Mouse (Mus musculus) heart, adult 11 months (tissue): ENCODE results near the gene Cfap221.

Source experiments
- DNase-seq: peaks from one replicate; pipeline ENCODE4 v3.0.0; 2022

Gene Cfap221

DNA sequence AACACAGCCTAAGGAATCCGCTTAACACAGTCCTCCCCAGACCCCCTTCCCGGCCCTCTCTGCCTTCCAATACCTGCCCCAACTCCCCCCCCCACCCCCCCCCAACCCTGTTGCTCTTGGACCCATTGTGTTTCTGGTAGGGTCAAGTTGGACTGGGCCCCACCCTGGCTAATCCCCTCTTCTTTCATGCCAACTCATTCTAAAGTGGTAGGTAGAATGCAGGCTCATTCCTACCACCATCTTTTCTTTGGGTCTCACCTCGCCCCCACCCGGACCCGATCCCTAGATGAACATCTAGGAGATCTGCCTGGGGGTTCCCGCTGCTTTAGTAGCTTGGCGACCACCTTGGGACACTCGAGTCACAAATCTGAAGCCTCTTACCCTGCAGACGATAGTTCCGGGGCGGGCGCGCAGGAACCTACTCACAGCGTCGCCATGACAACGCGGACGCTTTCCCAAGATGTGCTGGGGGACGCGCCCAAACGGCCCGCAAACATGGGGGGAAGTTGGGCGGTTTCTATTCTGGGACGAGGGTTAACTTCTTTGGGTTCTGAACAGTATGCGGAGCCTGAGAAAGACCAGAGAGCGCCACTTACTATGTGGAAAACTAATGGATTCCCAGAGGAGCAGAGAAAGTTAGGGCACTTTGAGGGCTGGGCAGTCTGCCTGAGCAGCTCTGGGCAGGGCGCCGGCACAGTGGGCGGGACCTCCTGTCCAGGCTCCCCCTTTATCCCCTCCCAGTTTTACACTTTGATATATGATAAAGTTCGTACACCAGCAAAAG is at the start of gene Cfap221:
Gene Cfap221 (minus strand): TSS at position 437 of the 784 bp plus-strand sequence.
- no peak for DNase-seq

DNA sequence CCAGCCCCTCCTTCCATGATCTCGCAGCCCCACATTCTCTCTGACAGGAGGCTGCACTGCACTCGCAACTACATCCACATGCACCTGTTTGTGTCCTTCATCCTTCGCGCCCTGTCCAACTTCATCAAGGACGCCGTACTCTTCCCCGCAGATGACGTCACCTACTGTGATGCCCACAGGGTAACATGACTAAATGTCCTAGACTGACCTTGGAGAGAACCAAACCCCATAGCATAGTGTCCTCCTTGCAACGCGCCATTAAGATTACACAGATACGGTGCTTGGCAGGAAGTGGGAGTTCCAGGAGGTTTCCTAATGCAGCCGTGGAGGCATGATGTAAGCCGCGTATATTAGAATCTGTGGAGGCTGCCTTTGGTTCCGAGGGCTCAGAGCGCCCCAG is 47.5 kb upstream of the Cfap221 start:
- DNase-seq = no peak

DNA sequence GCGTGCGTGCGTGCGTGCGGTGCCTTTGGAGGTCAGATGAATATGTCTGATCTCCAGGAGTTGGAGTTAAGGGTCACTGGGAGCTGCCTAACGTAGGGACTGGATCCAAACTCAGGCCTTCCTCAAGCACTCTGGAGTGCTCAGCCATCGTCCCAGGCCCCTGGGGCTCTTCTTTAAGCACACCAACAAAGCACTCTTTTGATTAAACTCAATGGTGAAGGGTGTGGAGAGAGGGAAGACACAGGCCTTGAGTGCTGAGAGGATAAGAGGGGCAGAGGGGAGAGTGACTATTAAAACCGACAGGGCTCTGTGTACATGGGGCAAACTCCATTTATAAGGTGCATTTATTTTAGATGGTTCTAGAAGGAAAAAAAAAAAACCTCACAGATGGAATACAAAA is 45.4 kb upstream of the Cfap221 start:
- no peak for DNase-seq

DNA sequence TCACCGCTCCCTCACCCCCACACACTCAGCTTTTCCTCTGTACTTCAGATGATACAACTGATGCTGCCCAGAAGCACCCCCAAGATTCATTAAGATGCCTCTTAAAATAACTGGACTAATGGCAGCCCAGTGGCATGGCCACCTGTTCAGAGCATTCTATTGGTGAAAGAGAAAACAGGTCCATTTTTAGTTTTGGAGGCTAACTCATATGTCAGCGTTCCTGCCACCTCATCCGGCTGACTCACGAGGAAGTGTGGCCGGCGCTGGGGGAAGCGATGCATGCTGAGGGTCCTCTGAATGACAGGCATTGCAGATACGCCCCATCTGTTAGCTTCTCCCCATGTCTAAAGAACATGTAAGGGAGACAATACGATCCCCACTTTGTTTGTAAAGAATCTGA is 41.6 kb upstream of the Cfap221 start:
- no peak for DNase-seq

DNA sequence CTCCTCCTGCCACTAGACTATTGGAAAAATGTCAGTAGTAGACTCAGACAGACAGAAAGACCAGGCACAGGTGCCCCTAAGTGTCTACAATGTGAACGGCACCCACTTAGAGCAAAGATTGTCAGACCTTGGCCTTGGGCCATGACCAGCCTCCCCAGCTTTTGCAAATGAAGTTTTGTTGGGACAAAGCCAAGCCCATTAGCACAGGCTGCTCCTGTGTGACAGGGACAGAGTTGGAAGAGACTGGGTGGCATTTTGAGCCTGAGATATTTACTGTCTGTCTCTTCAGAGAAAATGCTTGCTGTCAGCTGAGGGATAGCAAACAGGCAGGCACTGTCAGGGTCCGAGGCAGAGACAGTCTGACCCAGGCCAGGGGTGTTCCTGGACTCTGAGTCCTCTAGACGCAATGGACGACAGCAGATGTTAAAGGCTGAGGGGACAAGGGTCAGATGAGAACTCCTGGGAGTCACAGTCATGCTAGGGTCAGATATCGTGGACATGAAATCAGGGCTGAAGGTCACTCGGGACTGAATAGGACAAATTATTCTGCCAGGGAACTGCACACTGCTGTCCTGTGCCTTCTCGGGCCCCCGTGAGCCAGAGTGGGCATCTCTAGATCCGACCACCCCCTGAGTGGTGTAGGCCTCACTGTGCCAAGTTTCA is 40.1 kb upstream of the Cfap221 start:
- DNase-seq = no peak

DNA sequence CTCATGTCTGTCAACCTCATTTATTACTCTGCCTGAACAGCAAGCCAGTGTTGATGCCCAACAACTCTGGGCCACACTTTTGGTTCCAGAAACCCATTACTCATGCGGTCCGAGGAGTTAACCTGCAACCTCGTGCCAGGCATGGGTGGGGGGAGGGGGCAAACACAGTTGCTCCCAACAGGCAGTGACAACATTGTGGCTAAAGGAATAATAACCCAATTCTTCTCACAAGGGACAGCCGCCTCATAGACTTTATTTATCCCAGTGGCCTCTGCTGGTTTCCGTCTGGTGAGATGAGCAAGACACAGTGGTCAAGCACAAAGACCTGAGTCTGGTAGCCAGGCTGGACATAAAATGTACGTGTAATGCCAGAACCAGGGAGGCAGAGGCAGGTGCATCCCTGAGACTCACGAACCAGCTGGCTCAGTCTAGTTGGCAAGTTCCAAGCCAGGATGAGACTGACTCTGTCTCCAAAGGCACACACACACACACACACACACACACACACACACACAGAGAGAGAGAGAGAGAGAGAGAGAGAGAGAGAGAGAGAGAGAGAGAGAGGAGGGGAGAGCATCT is 38.5 kb upstream of the Cfap221 start:
- DNase-seq = no peak

DNA sequence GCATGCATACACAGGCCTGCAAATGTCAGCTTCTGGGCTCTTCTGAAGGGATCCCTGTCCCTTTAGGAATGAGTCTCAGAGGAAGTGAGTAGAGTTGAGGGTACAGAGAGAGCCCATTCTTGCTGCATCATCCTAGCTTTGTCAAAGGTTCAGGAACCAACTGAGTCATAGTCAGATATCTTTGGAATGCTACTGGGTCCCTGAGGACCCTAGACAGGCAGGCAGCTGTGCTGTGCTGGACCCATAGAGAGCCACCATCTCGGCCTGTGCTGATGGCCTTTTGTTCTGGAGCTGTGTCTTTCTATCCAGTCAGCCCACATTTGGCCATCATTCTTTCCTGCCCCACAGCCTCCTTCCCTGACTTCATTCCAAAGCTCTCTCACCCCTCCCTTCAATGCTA is 37.8 kb upstream of the Cfap221 start:
- no peak for DNase-seq

DNA sequence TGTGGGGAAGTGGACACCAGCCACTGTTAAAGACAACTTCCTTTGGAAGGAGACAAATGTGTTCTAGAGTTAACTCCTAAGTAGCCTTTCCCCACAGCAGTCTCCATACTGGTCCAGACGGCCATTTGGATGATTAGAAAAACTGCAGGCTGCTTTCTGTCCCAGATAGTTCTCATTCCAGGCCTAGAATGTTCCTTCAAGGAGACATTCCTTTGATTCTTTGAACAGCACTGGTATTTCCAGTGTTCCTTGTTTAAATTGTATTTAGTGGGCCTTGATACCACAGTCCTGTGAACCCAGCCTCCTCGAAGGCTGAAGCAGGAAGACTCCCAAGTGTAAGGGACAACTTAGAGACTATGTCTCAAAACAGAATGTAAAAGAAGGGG is 36.4 kb upstream of the Cfap221 start:
- no peak for DNase-seq

DNA sequence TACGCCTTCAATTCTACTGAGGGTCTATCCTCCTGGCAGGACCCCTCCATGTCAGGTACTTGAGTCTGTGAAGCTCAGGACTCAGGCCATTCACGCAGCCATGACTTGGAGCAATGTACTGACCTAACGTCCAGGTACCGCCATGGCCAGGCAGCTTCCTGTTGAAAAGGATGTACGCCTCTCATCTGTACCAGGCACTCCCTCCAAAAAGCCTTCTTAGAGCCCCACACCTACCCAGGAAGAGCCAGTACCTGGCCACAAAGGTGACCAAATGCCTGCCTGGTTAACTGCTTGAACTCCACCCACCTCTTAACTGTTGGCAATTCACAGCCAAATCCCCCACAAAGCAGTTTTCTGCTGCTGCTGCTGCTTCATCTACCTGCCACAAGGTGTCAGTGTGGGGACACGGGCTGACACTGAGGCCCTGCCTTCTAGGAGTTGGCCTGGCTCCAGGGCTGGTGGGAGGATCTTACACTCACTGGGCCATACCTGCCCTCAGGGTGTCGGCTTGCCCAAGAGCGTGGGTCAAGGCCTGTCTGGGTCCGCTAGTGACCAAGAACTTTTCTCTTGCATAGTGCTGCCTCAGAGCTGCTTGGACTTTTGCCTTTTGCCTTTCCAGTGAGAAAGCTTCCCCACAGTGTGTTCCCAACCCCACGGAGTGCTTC is 35.9 kb upstream of the Cfap221 start:
- DNase-seq = peak; percentile 97

DNA sequence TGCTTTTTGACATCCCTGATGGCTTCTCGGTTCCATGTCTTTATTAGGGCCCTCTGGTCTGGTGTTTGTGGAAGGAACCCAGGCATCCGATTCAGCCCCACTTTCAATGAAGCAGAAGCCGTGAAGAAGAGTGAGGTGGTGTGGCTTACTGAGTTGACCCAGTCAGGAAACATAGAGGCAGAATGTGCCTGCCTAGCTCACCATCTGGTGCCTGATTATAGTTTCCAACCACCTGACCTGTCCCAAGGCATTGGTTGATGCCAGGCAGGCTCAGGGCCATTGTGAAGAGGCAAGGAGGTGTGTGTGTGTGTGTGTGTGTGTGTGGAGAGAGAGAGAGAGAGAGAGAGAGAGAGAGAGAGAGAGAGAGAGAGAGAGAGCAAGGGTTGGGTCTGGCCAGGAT is 33.4 kb upstream of the Cfap221 start:
- DNase-seq = no peak

DNA sequence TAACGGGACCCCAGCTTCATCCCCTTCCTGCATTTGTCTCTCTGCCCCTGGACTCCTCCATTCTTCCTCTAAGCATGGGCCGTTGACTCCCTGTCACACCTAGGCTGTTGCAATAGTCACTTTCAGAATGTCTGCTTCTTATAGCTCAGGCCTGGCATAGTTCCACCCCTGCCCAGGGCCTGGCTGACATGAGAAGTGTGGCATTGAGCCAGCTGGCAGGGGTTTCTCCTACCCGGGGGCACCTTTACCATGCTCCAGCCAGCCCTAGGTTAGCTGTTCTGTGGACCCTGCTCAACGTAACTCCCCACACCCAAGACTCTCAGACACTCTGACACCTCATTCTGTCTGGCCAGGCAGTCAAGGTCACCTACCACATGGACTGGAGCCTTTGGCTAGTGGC is 30.7 kb upstream of the Cfap221 start:
- DNase-seq = peak; percentile 96

DNA sequence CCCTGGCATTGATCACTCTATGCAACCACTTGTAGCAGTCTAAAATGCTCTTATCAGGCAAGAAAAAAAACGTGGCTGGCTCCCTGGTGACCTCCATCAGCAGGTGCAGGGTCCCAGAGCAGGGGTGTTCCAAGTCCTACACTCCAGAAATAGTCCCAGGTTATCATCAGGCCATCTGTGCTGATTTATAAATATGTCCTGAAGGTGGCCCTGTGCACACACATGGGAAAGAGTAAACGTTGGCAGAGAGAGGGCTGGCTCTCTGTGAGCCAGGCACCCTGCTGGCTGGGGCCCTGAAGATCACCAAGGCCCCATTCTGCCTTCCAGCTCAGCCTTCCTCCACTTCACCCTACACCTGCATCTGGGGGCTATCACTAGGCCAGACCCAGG is 28.0 kb upstream of the Cfap221 start:
- DNase-seq = no peak

DNA sequence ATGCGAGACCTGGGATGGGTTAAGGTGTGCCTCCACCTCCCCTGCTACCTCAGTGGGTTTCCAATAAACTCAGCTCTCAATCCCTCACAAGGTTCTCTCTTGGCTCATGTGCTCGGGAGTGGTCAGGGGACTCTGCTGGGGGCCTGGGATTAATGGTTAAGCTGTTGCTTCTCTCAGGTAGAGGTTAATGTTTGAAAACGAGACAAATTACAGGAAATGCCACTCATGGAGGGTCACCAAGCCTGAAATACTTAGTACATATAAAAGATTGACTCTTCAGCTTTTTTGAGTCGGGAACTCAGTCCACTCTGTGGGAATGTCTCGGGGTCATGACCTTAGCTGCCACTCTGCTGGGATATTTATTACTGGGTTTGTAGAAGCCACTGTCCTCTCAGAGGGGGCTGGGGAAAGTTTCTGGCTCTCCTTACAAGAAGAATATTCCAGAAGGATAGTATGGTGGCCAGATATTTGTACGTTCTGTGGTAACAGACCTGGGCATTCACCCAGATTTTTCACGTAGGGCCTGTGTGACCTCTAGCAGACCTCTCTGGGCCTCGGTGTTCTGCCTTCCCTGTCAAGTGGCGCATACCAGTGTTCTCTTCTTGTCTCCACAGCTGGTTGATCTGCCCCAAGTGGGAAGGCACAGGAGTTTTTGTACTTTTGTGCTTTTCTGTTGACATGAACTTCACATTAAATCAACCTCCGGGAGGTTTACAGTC is 27.5 kb upstream of the Cfap221 start:
- DNase-seq = no peak

DNA sequence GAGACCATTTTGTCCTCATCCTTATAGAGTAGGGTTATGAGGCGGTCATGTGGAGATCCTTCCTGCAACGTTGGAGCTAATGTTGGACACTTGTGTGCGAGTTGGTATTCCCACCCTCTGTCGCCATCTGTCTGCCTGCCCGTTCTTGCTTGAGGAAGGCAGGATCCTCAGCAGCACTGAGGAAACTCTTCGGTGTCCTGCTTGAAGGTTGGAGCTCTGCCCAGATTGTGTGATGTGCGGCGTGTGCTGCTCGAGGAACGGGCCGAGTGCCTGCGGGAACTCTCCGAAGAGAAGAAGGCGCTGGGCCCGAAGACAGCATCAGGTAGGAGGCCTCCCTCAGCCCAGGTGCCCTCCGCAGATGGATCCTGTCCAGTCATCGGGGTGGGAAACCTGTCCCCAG is 24.9 kb upstream of the Cfap221 start:
- DNase-seq = no peak

DNA sequence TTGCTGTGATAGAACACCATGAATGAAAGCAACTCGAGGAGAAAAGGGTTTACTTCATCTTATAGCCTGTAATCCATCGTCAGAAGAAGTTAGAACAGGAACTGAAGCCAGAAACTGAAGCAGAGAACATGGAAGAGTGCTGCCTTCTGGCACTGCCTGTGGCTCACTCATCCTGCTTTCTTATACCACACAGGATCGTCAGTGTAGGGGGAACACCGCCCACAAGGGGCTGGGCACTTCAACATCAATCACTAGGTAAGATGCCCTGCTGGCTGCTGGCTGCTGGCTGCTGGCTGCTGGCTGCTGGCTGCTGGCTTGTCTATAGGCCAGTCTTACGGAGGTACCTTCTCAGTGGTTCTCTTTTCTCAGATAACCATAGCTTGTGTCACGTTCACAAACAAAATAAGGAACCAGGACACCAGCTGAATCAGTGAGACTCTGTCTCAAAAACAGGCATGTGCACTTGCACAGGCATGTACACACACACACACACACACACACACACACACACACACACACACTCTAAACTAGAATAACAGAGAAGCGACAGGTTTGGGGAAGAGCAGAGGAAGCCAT is 23.4 kb upstream of the Cfap221 start:
- no peak for DNase-seq

DNA sequence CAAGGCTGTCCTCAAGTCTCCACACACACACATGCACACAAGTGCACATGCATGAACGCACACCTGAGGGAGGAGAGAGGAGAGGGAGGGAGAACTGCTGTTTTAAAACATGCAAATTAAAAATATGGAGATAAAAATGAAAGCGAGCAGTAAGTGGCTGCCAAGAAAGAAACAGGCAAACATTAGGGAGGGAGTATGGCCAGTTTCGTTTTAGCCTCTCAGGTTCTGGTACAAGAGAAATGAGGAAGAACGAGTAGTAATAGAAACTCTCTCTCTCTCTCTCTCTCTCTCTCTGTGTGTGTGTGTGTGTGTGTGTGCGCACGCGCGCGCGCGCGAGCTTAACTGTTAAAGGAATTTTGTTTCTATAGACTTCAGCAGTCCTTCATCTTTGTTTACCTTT is 22.4 kb upstream of the Cfap221 start:
- DNase-seq = no peak

DNA sequence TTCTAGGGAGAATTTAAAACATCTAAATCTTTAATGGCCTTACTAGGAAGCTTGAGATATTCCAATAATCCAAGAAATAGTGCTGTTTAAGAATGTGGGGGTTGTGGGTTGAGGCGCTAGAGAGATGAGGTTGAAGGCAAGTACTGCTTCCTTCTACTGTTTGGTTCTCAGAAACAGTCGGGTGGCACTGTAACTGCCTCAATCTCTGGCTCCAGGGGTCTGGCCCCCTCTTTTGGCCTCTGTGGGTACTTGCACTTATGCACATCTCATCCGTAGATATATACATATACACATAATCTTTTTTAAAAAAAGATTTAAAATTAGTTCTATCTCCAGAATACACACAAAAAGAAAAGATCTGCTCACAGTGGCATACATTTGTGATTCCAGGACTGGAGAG is 21.9 kb upstream of the Cfap221 start:
- DNase-seq = no peak

DNA sequence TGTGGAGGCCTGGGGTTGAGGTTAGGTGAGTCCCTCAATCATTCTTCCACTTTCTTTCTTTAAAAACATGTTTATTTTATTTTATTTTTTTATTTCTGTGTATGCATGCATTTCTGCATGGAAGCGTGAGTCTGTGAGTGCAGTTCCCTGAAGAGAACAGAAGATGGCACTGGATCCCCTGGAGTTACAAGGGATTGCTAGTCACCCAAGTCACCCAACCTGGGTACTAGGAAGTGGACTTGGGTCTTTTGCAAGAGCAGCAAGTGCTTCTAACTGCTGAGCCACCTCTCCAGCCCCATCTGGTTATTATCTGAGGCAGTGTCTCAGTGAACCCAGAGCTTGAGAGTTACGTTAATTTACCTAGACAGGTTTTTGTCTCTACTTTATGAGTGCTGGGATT is 19.2 kb upstream of the Cfap221 start:
- DNase-seq = no peak

DNA sequence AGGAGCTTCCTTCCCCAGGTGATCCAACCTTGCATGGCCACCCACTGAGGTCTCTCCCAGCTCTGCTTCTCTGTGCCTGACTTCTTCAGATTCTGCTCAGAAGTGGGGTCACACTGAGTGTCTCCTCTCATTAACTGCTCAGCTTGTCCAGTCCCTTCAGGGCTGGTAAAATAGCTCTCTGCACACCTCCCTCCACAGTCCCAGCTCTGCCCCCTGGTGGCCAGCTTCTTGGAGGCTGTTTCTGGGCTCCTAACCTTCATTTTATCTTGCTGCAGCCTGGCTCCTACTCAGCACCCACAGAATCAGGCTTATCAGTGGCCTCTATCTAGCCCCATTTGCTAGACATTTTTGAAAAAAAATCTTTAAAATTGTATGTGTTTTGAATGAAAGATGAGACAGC is 16.1 kb upstream of the Cfap221 start:
- DNase-seq = no peak

DNA sequence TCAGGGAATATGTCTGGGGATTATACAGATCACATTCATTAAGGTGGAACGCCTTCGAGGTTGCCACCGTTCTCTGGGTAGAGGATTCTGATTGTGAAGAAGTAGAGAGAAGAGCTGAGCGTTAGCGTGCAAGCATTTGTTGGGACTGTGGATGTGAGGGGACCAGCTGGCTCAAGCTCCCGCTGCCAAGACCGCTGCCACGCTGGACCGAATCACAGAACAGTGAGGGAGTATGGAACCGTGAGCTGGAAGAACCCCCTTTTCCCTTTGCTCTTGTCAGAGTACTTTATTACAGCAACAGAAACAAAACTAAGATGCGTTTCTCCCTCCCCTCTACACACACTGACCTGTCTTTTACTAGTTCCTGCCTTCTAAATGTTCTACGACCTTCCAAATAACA is 15.6 kb upstream of the Cfap221 start:
- no peak for DNase-seq

DNA sequence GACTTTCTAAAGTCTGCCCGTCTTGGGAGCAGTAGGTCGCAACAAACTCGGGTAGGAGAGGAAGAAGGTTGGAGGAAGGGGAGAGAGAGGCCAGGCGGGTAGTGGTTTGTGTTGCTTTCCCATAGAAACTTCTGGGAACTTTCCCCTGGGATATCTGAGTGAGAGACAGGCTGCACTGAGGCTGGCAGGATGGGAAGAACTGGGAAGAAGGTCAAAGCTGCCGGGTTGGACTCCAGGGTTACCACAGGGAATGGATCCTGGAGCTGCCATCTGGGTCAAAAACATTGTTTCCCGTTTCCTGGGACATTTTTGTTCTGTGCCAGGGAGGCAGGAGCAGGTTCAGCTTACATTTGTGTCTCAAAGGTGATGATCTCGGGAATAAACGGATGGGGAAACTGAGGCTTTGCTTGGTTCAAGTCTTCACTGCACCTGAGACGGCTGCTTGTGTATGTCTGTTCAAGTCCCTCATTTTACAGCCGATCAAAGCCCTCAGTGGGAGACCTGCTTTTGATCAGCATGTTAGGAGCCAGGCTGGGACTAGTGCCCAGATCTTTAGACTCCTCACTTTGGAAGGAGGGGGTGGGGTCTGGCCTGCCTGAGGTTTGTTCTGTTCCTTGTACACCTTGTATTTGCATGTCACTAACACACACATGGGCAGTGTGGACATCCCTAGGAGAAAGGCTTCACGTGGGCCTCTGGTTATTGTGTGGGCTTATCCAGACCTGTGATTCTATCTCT is 11.0 kb upstream of the Cfap221 start:
- DNase-seq = no peak
